Mouse (Mus musculus) embryonic facial prominence, embryonic 12.5 days (tissue): Measurements from ENCODE around the gene Slitrk1. TPM values are rescaled to one million over a fixed set of nuclear protein-coding genes. Genes with fewer than 3 reads are reported as not detected.

ENCODE experiments used
- ATAC-seq: fragments of 200-750 bp; cut with Nextera tagmentation; 2 replicates; pipeline ENCODE4 v1.8.0; 2017; ENCODE audit not compliant: insufficient number of reproducible peaks, insufficient read depth, low FRiP score, low TSS enrichment
- H3K27ac ChIP-seq: fragments of 300-500 bp; sonication (generic); 2 replicates; pipeline ENCODE4 v1.5.1; 2016; ENCODE audit warnings: mild to moderate bottlenecking
- H3K27me3 ChIP-seq: fragments of 300-500 bp; sonication (generic); 2 replicates; pipeline ENCODE4 v1.6.1; 2016; ENCODE audit warnings: mild to moderate bottlenecking, moderate library complexity
- H3K36me3 ChIP-seq: fragments of 300-500 bp; sonication (generic); 2 replicates; pipeline ENCODE4 v1.6.1; 2016; ENCODE audit warnings: mild to moderate bottlenecking
- H3K4me1 ChIP-seq: fragments of 300-500 bp; sonication (generic); 2 replicates; pipeline ENCODE4 v1.6.1; 2016
- H3K4me2 ChIP-seq: fragments of 300-500 bp; sonication (generic); replicated peaks from 2 replicates; pipeline ENCODE4 v1.6.1; 2016; ENCODE audit warnings: mild to moderate bottlenecking, moderate library complexity
- H3K4me3 ChIP-seq: fragments of 300-500 bp; sonication (generic); 2 replicates; pipeline ENCODE4 v1.5.1; 2016; ENCODE audit warnings: mild to moderate bottlenecking
- H3K9ac ChIP-seq: fragments of 300-500 bp; sonication (generic); 2 replicates; pipeline ENCODE4 v1.6.1; 2016; ENCODE audit warnings: mild to moderate bottlenecking, moderate library complexity
- H3K9me3 ChIP-seq: fragments of 300-500 bp; sonication (generic); 2 replicates; pipeline ENCODE4 v1.6.1; 2016; ENCODE audit warnings: mild to moderate bottlenecking, moderate library complexity
- WGBS: fragments of 180-500 bp; shearing (Covaris S2); methylation state at CpG from one replicate; pipeline ENCODE4 v1.1.7; 2016; 5-methylcytosine and 5-hydroxymethylcytosine counted together
- polyA plus RNA-seq: library from polyadenylated mRNA; unstranded; fragments of >200 nt; fragmentation: Nextera tagmentation; extraction: Ambion mirVana; gene quantifications from 2 replicates; pipeline ENCODE4 v1.2.1, GENCODE M21; 2016

Slitrk1 gene
- polyA plus RNA-seq, 1 experiment from 2014 or later, result 3.4 TPM

DNA sequence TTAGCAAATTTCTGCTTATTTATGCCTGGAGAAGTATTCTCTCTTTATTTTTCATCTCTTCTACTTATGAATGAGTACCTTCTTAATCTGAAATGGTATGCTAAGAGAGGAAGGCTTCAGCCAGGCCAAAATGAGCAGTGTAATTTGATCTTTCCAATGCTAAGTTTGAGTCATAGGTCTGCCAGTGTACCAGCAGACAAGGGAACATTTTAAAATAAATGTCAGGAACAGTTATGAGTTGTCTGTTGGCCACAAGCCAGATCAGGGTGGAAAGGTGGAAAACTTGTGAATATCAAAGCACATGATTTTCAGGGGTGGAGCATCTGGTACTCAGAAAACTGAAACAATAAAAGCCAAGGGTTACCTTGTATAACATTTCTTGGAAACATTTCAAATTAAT lies 46.1 kb downstream of the Slitrk1 start:
- no peaks in the 10 kb centered on the region for H3K4me1 ChIP-seq
- ATAC-seq, result no peak
- H3K27ac ChIP-seq, result no peak overlapping the region

DNA sequence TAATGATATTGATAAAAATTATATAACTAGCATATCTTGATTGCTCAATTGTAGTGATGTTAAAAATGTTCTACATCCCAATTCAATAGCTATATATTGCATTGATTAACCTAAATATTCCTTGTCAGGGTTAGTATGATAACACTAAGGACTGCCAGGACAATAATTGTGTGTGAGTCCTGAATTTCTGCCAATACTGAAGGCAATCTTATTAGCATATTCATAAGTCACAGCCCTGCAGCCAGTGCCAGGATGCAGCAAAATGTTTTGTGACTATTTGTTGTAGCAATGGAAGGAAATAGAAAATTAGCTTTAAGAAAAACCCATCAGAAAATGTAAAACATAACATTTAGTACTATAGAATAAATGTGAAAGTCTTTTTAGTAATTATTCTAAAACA lies 49.3 kb downstream of the Slitrk1 start:
- H3K4me1 ChIP-seq, result no peaks in the 10 kb centered on the region
- ATAC-seq, result no peak

More for the DNA sequence above, 46.1 kb downstream of the Slitrk1 start:
- Histone ChIP-seq H3K4me2 (no peak overlapping the region), H3K27me3 (no peaks in the 10 kb centered on the region), H3K9ac (no peak overlapping the region), H3K9me3 (no peaks in the 10 kb centered on the region), H3K4me3 (no peak overlapping the region), H3K36me3 (no peaks in the 10 kb centered on the region)

DNA sequence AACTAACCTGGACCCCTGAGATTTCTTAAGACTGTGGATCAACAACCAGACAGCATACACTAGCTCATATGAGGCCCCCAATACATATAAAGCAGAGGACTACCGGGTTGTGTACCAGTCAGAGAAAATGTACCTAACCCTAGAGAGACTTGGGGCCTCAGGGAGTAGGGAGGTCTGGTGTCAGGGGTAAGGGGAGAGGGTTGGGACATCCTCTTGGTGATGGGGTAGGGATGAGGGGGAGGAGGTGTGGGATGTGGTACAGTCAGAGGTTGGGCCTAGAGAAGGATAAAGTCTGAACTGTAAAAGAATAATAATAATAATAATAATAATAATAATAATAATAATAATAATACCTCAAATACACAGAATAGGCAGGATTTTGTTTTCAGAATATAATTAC lies 54.6 kb downstream of the Slitrk1 start:
- Histone ChIP-seq H3K4me3 (no peak overlapping the region), H3K27me3 (no peaks in the 10 kb centered on the region), H3K9ac (no peak overlapping the region), H3K27ac (no peak overlapping the region), H3K4me2 (no peak overlapping the region), H3K4me1 (no peaks in the 10 kb centered on the region), H3K36me3 (no peaks in the 10 kb centered on the region), H3K9me3 (no peaks in the 10 kb centered on the region)
- 69% methylated on average over 1 of the region's 1 CpGs for WGBS
- ATAC-seq, result no peak

More for the DNA sequence above, 49.3 kb downstream of the Slitrk1 start:
- Histone ChIP-seq H3K4me3 (no peak overlapping the region), H3K27ac (no peak overlapping the region), H3K4me2 (no peak overlapping the region), H3K27me3 (no peaks in the 10 kb centered on the region), H3K9me3 (no peaks in the 10 kb centered on the region), H3K9ac (no peak overlapping the region), H3K36me3 (no peaks in the 10 kb centered on the region)
